Mouse (Mus musculus): ENCODE data around the gene Trpm8.

Gene Trpm8

DNA sequence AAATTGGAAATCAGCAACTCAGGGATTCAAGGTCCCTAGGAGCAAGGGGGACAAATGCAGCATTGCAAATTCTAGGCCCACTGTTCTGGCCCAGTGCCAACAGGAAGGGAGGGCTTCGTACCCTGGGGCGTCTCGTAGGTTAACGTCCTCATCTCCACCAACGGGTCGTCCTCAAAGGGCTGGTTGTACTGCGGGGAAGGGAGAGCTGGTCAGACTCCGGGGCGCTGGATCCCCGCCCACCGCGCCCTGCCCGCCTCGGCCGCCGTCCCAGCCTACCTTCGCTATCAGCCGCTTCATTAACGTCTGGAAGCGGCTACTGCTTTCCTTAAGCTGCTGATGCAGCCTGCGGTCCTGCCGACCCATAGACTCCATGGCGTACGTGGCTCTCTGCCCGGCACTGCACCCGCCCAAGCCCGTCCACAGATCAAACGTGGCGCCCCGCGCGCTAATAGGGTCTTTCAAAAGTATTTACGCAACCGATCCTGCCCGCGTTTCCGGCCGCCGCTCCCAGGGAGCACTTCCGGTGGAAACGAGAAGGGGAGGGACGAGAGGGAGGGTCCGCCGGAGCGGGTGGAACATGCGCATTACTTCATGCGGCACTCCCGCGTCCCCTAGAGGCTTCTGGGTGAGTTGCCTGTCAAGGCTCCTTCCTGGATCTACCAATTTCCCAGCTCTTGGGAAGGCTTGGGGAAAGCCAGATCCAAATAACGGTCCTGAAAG, at the start of gene Trpm8, which contains the start of gene Hjurp:
Gene Trpm8, plus strand, starts transcription at position 564 of the 720 bp plus-strand sequence.
Gene Hjurp, minus strand, starts transcription at position 536 of the 720 bp plus-strand sequence.
- DNase-seq (ENCODE audit: extremely low spot score, low read depth, low spot score), result peak; percentile 100

DNA sequence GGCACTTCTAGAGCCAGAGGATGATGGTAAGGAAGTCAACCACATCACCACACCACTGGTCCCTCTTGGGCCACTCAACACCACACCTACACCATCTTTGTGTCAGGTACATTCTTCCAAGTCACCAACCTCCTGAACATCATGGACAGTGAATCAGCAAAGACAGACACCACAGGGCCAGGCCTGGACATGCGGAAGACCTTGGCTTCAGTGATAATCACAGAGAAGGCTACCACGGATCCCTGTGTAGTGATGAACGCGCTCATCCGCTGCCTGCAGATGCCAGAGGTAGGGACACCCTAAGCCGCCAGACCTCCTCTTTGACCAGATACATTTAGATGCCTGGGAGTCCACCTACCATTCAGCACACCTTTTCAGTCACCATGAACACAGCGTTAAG, 49.3 kb upstream of the Trpm8 start:
- DNase-seq (ENCODE audit: extremely low spot score, low read depth, low spot score), result no peak

DNA sequence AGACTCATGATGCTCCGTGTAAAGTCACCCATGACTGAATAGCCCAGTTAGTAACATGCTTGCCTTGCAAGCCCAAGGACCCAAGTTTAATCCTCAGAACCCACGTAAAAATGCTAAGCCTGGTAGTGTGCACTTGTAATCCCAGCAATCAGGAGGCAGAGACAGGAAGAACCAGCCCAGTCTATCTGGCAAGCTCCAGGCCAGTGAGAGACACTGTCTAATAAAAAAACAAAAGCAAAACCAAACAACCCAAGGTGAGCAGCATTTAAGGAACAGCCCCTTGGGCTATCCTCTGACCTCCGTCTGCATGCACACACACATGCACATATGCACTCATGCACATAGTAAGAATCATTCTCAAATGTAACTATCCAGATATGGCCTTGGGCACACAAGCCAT, 47.9 kb upstream of the Trpm8 start:
- no peak for DNase-seq (ENCODE audit: extremely low spot score, low read depth, low spot score)

DNA sequence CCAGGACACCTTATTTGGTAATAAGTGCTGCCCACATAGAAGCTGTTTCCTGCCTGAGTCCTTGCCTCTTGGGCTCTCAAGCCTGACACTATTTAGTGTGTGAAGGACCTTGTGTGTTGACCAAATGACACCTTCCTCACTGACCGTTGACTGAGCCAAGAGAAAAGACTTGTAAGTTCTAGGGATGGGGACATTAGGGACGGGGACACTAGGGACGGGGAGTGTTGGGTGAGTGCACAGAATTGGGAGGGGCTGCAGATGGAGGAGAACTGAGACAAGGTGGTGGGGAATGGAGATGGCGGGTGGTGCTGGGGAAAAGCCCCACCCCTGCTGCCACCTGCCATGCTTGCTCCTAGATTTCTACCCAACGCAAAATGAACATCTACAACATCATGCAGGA, 47.5 kb upstream of the Trpm8 start:
- no peak for DNase-seq (ENCODE audit: extremely low spot score, low read depth, low spot score)

DNA sequence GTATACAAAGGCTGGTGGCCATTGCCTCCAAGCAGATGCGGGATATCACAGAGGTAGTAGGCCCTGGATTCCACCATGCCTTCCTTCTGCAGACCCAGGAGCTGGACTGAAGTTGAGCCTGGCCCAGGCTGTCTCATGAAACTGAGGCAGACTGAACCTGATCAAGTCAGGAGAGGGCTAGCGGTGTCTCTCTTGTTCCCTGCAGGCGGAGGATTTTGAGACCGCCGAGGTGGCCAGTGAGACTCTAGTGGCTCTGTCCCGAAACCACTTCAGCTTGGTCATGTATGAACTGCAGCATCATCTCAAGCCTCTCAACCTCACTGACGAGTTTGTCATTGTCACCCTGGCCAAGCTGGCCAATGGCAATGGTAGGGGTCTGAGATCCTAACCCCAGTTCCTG, 47.0 kb upstream of the Trpm8 start:
- no peak for DNase-seq (ENCODE audit: extremely low spot score, low read depth, low spot score)

DNA sequence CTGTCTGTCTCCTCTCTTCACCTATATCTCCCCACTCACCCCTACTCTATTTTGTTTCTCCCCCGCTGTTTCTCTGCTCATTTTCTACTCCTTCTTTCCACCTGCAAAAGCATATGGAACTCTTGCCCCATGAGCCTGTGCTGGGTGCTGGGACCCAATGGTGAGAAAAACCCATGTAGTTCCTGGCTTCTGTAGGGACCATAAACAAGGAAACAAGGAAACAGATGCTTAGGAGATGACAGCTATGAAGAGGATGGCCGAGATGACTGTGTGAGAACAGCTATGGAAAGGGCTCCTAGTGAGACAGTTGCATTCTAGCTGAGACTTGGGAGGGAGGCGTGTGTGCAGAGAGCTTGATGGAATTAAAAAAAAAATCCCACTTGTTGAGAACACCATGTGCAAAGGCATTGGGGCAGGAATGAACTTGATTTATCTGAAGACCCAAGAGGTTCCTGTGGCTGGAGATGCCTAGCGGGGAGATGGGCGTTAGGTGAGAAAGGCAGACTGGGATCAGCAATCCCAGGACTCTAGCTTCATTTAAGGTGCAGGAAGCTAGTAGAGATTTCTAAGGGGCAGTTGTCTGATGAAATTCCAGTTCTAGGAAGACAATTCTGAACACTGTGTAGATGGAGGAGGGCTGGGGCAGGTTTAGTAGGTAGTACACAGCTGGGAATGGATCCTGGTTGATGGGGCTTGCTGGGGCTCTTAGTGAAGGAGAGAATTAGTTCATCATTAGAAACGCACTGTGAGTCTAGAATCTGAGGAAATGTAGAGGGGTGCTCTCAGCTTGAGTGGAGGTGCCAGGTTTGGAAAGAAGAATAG, 46.3 kb upstream of the Trpm8 start:
- DNase-seq (ENCODE audit: extremely low spot score, low read depth, low spot score), result no peak

DNA sequence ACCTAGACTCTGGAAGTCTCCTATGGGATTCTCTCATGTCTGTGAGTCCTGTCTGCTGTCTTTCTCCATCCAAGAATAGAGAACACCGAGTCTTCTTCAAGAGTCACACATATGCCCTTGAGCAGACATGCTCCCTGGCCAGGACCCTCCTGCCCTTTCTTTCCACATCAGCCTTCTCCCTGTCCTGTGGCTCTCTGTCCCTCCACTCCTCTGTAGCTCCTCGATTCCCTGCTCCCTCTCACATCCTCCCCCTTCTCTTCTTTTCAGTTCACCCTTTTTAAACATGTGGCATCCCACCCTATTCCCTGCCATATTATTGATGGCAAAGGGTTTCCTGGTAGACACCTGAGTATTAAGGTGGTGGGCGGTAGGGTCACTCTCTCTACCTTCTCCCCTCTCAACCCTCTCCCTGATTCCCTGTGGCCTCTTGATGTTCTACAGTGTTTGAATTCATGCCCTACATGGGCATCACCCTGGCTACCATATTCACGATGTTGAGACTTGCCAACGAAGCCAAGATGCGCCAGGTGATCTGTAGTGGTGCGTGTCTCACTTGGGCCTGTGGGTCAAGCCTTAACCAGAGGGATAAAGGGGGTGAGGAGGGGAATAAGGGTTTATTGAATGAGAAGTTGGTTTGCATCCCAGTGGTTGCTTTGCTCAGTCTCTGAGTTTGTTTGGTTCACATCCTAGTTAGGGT, 45.5 kb upstream of the Trpm8 start:
- no peak for DNase-seq (ENCODE audit: extremely low spot score, low read depth, low spot score)

DNA sequence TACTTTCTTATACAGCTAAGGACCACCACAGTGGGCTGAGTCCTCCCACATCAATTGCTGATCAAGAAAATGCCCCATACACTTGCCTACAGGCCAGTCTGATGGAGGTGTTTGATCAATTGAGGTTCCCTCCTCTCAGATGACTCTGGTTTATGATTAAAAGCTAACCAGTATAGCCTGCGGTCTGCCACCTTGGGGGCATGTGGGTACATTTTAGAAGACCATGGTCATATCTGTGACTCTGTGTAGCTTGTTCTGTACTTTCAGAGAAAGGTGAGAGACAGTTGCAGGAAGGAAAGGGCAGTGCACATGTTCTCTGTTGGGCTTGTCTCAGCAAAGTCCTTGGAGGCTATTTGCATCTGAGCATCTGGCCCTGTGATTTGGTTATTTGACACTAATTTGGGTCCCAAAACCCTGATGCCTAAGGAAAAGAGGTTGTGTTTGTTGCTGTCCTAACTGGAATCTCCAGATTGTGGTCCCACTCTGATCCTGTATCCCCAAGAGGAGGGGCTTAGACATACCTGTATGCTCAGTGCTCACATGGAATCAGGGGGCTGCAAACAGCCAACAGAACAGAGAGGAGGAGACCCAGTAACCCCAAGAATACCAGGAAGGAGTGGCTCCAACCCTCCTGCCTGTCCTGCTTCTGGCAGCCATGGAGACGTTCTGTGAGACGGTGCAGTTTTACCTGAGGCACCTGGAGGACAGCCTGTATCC, 44.6 kb upstream of the Trpm8 start:
- no peak for DNase-seq (ENCODE audit: extremely low spot score, low read depth, low spot score)

DNA sequence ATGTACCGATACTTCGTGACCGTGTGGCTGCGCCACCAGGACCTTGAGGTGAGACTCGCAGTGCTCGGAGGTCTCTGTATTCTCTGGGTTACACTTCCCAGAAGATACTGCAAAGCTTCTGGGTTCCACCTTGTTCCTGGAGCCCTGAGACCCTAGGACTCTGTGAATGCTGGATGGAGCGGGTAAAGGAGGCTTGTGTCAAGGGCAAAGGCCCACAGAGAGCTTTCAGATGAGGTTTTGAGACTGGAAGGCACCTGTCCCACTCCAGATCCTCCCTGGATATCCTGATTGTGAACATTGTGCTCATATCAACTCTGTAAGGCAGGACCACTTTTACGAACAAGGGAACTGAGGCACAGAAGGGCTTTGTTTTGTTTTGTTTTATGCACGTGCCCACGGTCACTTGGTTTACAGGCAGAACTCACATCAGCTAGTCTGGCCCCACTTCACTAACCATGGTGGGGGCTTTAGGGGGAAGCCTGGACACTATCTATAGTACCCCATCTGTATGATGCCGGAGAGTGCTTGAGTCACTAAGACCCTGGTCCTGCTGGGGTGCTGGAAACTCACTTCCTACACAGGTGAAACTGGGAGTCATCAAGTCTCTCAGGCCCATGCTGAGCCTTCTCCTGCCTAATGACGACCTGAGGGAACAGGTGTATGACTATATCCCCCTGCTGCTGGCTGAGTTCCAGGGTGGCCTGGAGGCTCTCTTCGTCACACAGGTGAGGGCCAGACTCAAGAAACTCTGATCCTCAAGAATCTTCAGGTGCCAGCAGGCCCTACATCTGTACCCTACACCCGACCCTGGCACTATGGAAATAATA, 43.8 kb upstream of the Trpm8 start:
- no peak for DNase-seq (ENCODE audit: extremely low spot score, low read depth, low spot score)

DNA sequence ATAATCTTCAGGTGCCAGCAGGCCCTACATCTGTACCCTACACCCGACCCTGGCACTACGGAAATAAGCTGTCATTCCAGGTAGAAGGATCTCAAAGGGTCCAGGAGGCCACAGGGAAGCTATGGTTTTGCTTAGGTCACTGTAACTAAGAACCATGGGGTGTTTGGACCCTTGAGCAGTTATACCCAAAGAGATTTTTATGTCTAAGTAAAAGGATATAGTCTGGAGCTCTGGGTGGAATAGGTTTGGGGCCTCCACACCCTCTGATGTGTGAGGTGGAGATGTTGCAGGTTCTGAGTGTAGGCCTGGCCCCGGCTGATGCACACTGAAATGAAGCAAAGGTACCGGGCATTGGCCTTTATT, 43.2 kb upstream of the Trpm8 start:
- no peak for DNase-seq (ENCODE audit: extremely low spot score, low read depth, low spot score)

DNA sequence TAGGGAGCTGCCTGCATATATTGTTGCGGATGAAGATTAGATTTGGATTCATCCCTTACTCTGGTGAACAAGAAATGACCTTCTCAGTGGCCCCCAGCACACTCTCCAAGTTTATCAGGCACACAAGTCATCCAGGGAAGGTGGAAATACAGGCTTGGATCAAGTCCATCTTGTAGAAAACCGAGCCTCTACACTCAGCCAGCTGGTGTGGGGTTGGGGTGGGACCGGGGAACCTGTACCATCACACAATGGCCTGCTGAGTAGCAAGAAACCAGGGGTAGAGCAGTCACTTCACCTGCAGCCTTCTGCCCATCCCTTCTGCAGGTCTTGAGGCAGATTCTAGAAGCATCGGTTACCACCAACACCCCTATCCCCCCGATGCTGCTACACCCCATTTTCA, 42.8 kb upstream of the Trpm8 start:
- no peak for DNase-seq (ENCODE audit: extremely low spot score, low read depth, low spot score)

DNA sequence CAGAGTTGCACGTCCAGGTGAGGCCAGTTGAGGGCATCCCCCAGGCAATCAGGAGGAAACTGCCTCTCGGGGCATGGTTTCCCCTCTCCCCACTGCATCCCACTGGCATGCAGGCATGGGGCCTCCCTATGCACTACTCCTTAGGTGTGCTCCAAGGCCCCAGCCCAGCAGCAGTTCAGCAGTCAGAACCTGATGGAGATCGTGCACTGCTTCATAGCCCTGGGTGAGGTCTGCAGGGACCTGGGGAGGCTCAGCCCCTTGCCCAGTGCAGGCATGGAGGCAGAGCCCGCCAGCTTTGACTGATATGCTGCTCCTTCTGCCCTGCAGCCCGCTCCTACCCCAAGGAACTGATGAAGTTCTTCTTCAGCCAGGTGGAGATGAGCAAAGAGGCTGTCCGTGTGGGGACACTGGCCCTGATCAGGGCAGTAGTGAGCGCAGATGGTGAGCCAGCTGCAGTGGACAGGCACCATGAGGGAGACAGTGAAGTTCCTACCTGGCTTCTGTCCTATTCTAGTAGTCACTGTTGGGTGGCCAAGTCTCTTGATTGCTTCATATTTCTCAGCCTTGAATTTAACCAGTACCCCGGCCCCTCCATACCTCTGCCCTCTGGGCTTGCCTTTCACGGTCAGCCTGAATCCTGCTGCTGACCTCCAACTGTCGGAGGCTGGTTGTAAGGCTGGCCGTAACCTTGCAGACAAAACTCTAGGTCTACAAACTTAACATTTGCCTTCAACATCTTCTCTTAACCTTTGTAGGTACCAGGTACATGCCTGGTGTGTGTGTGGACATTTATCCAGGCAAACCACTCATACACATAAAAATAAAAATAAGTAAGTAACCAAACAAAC, 42.2 kb upstream of the Trpm8 start:
- no peak for DNase-seq (ENCODE audit: extremely low spot score, low read depth, low spot score)

DNA sequence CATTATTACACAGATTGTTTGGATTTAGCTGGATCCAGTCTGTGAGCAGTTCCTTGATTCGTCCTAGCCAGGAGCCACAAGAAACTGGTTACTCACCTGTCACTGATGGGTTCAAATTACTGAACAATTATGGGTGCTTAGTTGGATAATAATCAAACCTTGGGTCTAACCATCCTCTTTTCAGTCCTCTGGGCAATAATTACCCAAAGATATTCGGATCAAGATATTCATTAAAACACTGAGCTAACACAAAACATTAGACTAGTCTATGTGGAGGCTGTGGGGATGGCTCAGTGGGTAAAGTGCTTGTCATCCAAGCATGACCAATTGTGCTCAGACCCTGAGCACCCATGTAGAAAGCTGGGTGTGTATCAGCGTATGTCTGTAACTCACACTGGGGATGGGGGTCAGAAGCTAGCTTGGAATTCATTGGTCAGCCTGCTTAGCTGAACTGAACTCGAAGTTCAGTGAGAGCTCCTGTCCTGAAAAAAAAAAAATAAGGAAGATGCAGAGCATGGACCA, 41.5 kb upstream of the Trpm8 start:
- no peak for DNase-seq (ENCODE audit: extremely low spot score, low read depth, low spot score)

DNA sequence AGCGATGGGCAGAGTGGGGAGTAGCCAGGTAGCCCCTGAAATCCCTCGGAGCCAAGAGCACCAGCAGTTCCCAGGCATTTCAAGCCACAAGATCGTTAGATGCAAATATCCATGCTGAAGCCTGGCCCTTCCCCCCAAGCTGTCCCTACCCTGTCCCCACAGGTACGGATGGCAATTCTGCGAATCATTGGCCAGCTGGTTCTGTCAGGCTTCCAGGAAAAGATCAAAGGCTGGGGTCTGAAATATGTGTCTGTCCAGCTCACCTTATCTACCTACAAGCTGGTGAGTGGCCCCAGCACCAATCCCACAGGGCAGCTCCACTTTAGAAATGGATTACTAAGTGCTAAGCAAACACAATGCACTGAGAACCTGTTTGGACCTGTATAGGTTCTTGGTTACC, 40.1 kb upstream of the Trpm8 start:
- no peak for DNase-seq (ENCODE audit: extremely low spot score, low read depth, low spot score)

DNA sequence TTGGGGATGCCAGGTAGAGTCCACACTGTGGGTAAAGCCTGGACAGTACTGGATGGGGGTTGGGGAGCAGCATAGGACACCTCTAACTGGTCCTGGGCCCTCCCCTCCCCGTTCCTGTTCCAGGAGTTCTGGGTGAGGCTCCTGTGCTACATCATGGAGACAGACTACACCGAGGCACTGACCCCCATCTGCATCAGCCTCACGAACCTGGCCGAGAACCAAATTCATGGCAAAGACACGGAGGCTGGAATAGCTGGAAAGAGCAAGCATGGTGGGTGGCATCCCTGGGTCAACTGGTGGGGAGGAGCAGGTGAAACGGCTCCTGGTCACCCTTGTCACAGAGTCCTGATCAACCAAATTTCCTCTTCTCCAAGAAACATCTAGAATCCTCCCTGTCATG, 38.7 kb upstream of the Trpm8 start:
- DNase-seq (ENCODE audit: extremely low spot score, low read depth, low spot score), result no peak

DNA sequence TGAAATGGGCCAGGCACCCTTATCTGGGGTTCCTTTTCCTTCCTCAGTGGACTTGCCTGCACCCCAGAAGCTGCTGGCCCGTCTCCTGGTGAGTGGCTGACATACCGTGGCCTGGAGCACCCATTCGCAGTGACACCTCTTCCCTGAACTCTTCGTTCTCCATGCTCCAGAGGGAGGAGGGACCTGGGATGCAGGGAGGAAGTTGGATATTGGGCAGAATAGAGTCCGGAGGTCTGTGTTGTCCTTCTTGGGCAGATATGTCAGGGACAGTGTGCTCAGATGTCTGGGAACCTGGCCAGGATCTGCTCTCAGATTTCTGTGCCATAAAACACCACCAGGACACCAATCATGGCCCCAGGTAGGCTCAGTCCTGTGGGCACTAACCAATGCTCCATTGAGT, 37.4 kb upstream of the Trpm8 start:
- no peak for DNase-seq (ENCODE audit: extremely low spot score, low read depth, low spot score)

DNA sequence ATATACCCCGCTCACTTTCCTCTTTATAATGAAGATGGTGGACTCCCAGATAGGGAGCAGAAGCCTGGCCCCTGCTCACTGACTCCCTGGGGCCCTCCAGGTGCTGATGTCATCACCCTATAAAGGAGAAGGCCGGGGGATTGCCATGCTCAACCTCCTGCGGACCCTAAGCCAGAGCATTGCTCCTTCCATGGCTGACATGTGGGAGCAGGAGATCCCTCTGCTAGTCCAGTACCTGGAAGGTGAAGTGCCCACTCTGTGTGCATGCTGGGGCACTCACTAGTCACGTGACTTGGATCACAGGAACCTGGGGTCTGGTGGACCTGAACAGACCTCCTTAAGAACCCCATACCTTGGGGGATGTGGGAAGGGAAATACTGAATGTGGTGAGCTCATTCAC, 36.9 kb upstream of the Trpm8 start:
- DNase-seq (ENCODE audit: extremely low spot score, low read depth, low spot score), result no peak

DNA sequence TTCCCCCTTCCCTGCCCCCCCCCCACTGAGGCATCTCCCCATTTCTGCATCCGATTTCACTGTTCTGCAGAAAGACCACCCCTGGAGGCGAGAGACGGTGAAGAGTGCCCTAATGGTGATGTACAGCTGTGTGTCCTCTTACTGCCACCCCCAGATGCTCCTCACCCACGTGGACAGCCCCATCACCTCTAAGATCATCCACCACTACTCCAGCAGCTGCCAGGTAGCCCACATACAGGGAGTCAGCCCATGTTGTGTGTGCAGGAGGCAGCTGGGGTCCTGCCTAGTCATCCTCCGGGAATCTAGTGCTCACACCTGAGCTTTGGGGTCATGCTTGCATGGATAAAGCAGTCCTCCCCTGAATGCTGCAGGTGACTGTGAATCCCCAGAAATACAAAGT, 33.6 kb upstream of the Trpm8 start:
- no peak for DNase-seq (ENCODE audit: extremely low spot score, low read depth, low spot score)

DNA sequence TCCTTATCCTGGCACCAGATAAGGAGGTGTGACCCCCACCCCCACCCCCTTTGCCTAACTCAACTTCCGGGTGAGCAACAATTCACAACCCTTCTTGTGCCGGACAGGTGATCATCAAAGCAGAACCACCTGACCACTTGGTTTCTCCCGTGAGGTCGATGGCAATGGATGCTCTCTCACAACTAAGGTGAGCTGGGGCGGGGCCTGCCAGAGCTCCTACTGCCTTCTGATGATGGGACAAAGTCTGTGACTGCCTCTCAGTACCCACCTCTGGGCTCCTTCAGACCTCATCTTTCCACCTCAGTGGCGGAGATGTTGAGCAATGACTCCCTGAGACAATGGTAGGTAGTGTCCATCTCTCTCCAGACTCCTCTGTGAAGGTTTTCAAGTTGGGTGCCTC, 31.6 kb upstream of the Trpm8 start:
- no peak for DNase-seq (ENCODE audit: extremely low spot score, low read depth, low spot score)
